Mouse (Mus musculus) heart, embryonic 14.5 days (tissue): ENCODE measurements around the gene Chst11. TPM values are rescaled to one million over a fixed set of nuclear protein-coding genes. Genes with fewer than 3 reads are reported as not detected.

Source experiments
- ATAC-seq: fragments of 200-750 bp; cut with Nextera tagmentation; 2 replicates; pipeline ENCODE4 v1.8.0; 2017; ENCODE audit warnings: low read depth, moderate TSS enrichment; ENCODE audit not compliant: insufficient number of reproducible peaks, insufficient read depth, low FRiP score
- H3K27ac ChIP-seq, 2 experiments: fragments of 200-500 bp in 1 of 2; fragments of 300-500 bp in 1 of 2; sonication (generic) in 1 of 2; replicated peaks in 1 of 2; 2 replicates each; pipeline ENCODE4 v1.5.1; 2012 to 2014; ENCODE audit warnings: low read depth in 2 of 2, low read length in 2 of 2, control low read depth in 1 of 2, mild to moderate bottlenecking in 1 of 2, mixed read lengths in 1 of 2; ENCODE audit not compliant: control insufficient read depth in 1 of 2, insufficient read depth in 1 of 2
- H3K27me3 ChIP-seq: fragments of 300-500 bp; sonication (generic); 2 replicates; pipeline ENCODE4 v1.6.1; 2014; ENCODE audit warnings: mild to moderate bottlenecking, low read length, control low read depth; ENCODE audit not compliant: control insufficient read depth, insufficient read depth
- H3K36me3 ChIP-seq: fragments of 300-500 bp; sonication (generic); 2 replicates; pipeline ENCODE4 v1.6.1; 2014; ENCODE audit warnings: mild to moderate bottlenecking, control low read depth, low read length, mixed read lengths; ENCODE audit not compliant: control insufficient read depth, insufficient read depth
- H3K4me1 ChIP-seq, 2 experiments: fragments of 200-500 bp in 1 of 2; fragments of 300-500 bp in 1 of 2; sonication (generic) in 1 of 2; 2 replicates each; pipeline ENCODE4 v1.6.1; 2012 to 2014; ENCODE audit warnings: low read length in 2 of 2, control low read depth in 1 of 2, mixed read lengths in 1 of 2; ENCODE audit not compliant: control insufficient read depth in 2 of 2, insufficient read depth in 2 of 2
- H3K4me2 ChIP-seq: fragments of 300-500 bp; sonication (generic); 2 replicates; pipeline ENCODE4 v1.6.1; 2014; ENCODE audit warnings: mild to moderate bottlenecking, low read length
- H3K4me3 ChIP-seq, 2 experiments: fragments of 200-500 bp in 1 of 2; fragments of 300-500 bp in 1 of 2; sonication (generic) in 1 of 2; 2 replicates each; pipeline ENCODE4 v1.5.1; 2012 to 2014; ENCODE audit warnings: low read length in 2 of 2, mild to moderate bottlenecking in 2 of 2, control low read depth in 1 of 2, low read depth in 1 of 2, moderate library complexity in 1 of 2; ENCODE audit not compliant: control insufficient read depth in 1 of 2, insufficient read depth in 1 of 2
- H3K9ac ChIP-seq: fragments of 300-500 bp; sonication (generic); 2 replicates; pipeline ENCODE4 v1.6.1; 2014; ENCODE audit warnings: mild to moderate bottlenecking, low read length
- H3K9me3 ChIP-seq: fragments of 300-500 bp; sonication (generic); 2 replicates; pipeline ENCODE4 v1.6.1; 2016; ENCODE audit warnings: low read length, control low read depth; ENCODE audit not compliant: control insufficient read depth
- WGBS: fragments of 180-500 bp; shearing (Covaris S2); extraction: QIAGEN DNeasy Blood & Tissue Kit; methylation state at CpG from one replicate; pipeline ENCODE4 v1.1.7; 2014; 5-methylcytosine and 5-hydroxymethylcytosine counted together
- polyA plus RNA-seq: library from polyadenylated mRNA; unstranded; fragments of >200 nt; fragmentation: Nextera tagmentation; extraction: Ambion mirVana; gene quantifications from 2 replicates; pipeline ENCODE4 v1.2.1, GENCODE M21; 2014

The Chst11 gene
- polyA plus RNA-seq, 1 experiment from 2014 or later: 3.3 TPM

DNA sequence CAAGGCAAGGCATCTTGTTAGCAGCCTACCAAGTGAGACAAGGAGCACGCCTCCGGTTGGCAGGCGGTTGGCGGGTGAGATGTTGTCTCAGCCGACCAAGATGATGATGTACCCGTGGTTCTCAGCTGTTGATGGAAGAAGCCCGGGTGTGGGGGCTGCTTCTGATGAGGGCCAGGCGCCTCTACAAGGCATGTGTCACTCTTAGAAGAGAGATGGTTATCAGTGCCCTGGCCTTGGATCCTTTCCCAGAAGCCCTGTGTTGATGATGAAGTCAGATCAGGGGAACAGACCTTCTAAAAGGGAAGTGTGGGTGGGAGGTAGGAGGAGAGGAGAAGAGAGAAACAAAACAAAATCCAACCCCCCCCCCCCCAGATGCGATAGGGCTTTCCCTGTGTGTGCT, 19.1 kb downstream of the Chst11 start:
- Histone ChIP-seq H3K4me2 (peak overlapping the region; percentile 19), H3K36me3 (no peaks in the 10 kb centered on the region), H3K27me3 (peaks cover 5% of the 10 kb centered on the region; the same call in 1 of the 2 replicates), H3K9me3 (peaks cover 4% of the 10 kb centered on the region), H3K27ac (no peak overlapping the region), H3K4me1 (peaks cover 32 to 42% of the 10 kb centered on the region in 2 experiments), H3K4me3 (no peak overlapping the region), H3K9ac (no peak overlapping the region)
- ATAC-seq: peak; percentile 38; the same call in 1 of the 2 replicates
- 12% methylated on average over 9 of the region's 9 CpGs for WGBS

DNA sequence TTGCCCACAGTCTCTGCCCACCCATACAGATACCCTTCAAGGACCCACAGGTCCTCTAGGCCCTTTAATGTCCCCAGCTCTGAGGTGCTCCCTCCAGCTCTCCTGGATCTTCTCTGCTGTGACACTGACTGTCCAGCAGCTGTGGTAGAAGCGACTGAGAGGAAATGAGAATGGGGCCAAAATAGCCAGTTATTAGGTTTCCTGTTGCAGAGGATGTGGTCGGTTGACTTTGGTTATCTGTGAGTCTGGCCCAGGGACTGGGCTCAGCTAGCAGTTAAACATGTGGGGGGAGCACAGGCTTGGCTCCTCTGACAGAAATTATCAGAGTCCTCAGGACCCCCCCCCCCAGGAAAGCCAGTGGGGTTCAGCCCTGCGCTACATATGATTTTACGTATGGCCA, 19.7 kb downstream of the Chst11 start:
- H3K4me2 ChIP-seq: 0 out of 2 replicates have a peak overlapping the region, but pooled peaks have one; percentile 19
- peaks cover 29 to 41% of the 10 kb centered on the region in 2 experiments for H3K4me1 ChIP-seq
- H3K4me3 ChIP-seq: no peak overlapping the region
- no peaks in the 10 kb centered on the region for H3K36me3 ChIP-seq
- no peak overlapping the region for H3K9ac ChIP-seq
- WGBS: 56% methylated on average over 4 of the region's 4 CpGs
- ATAC-seq: no peak
- peaks cover 4% of the 10 kb centered on the region for H3K9me3 ChIP-seq
- H3K27ac ChIP-seq: 0 out of 4 replicates have a peak overlapping the region, but pooled peaks of 1 of the 2 experiments have one; percentile 1
- peaks cover 5% of the 10 kb centered on the region; the same call in 1 of the 2 replicates for H3K27me3 ChIP-seq

DNA sequence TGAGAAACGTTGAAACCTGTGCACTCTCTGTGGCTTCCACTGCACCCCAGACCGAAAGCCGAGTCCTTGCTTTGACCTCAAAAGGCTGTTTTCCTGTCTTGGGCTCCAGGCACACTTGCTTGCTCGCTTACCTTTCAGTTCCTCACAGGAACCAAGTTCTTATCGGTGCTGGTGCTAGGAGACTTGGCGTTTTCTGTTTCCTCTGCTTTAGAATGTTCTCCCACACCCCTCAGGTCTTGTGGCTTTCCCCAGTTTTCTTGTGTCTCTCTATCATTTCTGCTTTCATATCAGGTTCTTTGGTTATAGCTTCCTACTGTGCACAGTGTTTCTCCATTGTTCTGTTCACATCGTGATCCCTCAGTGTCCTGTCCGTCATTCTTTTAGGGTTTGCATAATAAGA, 21.0 kb downstream of the Chst11 start:
- ATAC-seq: no peak
- Histone ChIP-seq H3K36me3 (no peaks in the 10 kb centered on the region), H3K27me3 (peaks cover 5% of the 10 kb centered on the region; the same call in 1 of the 2 replicates), H3K27ac (no peak overlapping the region), H3K4me2 (no peak overlapping the region), H3K9ac (no peak overlapping the region), H3K9me3 (peaks cover 4% of the 10 kb centered on the region), H3K4me3 (no peak overlapping the region), H3K4me1 (peaks cover 26 to 37% of the 10 kb centered on the region in 2 experiments)
- 82% methylated on average over 8 of the region's 8 CpGs for WGBS

DNA sequence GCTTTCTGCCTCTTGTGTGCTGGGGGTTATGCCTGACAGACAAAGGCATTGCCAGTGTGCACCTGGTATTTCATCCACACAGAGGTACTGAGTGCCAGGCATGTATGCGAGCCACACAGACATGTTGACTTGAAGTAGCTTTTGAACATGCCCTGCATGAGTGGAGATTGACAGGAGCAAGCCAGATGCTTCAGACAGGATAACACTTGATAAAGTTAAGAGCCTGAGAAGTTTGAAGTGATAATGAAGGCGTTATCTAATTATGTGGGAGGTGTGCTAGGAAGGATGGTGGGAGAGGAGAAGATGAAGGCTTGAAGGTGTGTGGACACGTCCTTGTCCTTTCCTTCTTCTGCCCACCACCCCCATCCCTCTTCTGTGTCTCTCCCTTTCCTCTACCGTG, 28.7 kb downstream of the Chst11 start:
- no peaks in the 10 kb centered on the region for H3K27me3 ChIP-seq
- no peaks in the 10 kb centered on the region for H3K36me3 ChIP-seq
- H3K9me3 ChIP-seq: peaks cover 7% of the 10 kb centered on the region; the same call in 1 of the 2 replicates
- no peak overlapping the region for H3K9ac ChIP-seq
- 0 out of 2 replicates have a peak overlapping the region, but pooled peaks have one; percentile 11 for H3K4me2 ChIP-seq
- ATAC-seq: no peak
- peaks cover 20 to 27% of the 10 kb centered on the region in 2 experiments for H3K4me1 ChIP-seq
- H3K4me3 ChIP-seq: no peak overlapping the region
- WGBS: 30% methylated on average over 4 of the region's 4 CpGs
- H3K27ac ChIP-seq: no peak overlapping the region

DNA sequence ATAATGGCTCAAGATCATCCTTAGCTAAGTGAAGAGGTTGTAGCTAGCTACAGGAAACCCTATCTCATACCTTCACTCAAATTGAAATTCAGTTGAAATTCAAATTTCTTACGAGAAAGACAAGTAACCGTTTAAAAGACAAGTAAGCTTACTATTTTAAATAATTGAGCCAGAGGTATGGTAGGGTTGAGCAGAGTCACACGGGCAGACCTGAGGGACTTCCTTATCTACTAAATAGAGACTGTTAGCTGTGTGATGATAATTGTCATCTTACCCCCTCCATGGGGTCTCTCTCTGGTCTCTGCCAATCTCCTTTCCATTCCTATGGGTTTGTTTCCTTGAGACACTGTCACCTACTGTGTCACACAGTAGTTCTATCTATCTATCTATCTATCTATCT, 30.6 kb downstream of the Chst11 start:
- WGBS: 85% methylated on average over 3 of the region's 3 CpGs
- H3K9me3 ChIP-seq: peaks cover 7% of the 10 kb centered on the region; the same call in 1 of the 2 replicates
- H3K9ac ChIP-seq: no peak overlapping the region
- H3K27me3 ChIP-seq: no peaks in the 10 kb centered on the region
- no peak overlapping the region for H3K4me3 ChIP-seq
- H3K4me1 ChIP-seq: peaks cover 28 to 39% of the 10 kb centered on the region in 2 experiments
- H3K27ac ChIP-seq: no peak overlapping the region
- H3K36me3 ChIP-seq: no peaks in the 10 kb centered on the region
- no peak for ATAC-seq
- H3K4me2 ChIP-seq: no peak overlapping the region

DNA sequence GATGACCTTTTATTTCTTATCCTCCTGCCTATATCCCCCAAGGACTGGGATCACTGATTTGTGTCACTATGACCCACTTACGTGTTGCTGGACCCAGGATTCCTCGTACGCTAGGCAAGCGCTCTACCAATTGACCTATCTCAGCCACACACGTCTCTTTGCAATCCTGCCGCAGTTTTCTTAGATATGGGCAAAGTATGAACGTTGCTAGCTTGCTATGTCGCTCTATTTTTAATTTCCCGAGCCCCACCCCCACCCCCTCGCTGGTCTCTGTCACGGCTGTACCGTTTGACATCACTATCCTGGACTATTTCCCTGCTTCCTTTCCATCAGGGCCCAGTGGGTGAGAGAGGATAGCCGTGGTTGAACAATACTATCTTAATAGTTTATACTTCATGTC, 31.5 kb downstream of the Chst11 start:
- H3K9ac ChIP-seq: 0 out of 2 replicates have a peak overlapping the region, but pooled peaks have one; percentile 2
- ATAC-seq: no peak
- H3K4me1 ChIP-seq: peaks cover 28 to 39% of the 10 kb centered on the region in 2 experiments
- no peak overlapping the region for H3K4me3 ChIP-seq
- H3K27ac ChIP-seq: no peak overlapping the region
- peaks cover 7% of the 10 kb centered on the region; the same call in 1 of the 2 replicates for H3K9me3 ChIP-seq
- H3K4me2 ChIP-seq: peak overlapping the region; percentile 24
- H3K36me3 ChIP-seq: no peaks in the 10 kb centered on the region
- 26% methylated on average over 13 of the region's 13 CpGs for WGBS
- H3K27me3 ChIP-seq: no peaks in the 10 kb centered on the region

DNA sequence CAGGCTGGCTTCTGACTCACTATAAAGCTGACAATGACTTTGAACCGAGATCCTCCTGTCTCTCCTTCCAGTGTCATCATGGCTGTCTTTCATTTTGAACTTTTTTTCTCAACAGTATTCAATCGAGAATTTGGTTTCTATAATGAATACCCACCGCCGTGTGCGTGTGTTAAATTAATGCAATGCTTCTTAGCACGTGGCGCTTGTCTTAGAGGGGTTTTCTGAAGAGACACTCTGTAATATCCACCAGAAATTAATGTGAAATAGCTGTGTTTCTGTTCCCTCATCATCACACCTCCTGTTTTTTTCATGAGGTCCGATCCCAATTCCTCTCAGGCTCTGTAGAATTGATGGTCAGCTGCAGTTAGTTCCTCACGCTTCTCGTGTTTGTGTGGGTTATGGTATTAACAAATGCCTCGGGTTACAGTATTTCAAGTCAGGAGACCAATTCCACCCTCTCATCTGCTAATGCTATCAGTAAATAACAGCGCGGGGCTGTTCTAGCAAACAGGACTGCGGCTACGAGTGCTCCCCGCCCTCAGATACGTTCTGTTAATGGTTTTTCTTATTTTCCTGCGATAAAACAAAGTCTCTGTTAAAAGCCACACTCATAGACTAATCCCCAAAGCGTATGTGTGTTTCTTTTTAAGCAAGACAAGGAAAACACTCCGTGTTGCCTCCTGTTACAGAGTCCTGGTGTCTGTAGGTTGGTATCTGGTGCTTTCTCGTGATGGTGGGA, 32.6 kb downstream of the Chst11 start:
- H3K9me3 ChIP-seq: peaks cover 7% of the 10 kb centered on the region; the same call in 1 of the 2 replicates
- no peak overlapping the region for H3K27ac ChIP-seq
- H3K36me3 ChIP-seq: no peaks in the 10 kb centered on the region
- H3K9ac ChIP-seq: no peak overlapping the region
- H3K27me3 ChIP-seq: peaks cover 4% of the 10 kb centered on the region; the same call in 1 of the 2 replicates
- 81% methylated on average over 21 of the region's 21 CpGs for WGBS
- H3K4me2 ChIP-seq: no peak overlapping the region
- ATAC-seq: no peak
- no peak overlapping the region for H3K4me3 ChIP-seq
- peaks cover 28 to 39% of the 10 kb centered on the region in 2 experiments for H3K4me1 ChIP-seq
